9 mouse cellular contexts compared by ENCODE assay signal in the genomic region with DNA sequence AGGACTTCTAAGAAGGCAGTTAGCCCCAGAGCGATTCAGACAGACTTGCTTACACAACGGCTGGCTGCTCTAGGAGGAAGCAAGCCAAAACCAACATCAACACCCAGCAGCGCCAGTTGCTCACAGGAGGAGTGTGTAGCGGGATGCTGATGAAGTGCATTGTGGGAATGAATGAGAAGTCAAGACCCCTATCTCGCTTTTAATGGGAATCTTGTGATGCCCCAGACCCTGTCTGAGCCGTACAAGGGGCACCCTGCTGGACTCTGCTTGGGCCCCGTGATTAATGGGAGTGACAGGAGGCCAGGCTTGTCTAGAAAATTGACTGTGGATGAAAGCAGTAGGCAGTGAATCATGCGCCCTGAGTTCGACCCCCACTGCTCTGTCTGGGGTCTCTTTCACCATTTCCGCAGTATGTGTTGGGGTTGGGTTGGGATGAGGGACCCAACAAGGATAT. TPM values are rescaled to one million over a fixed set of nuclear protein-coding genes. Genes with fewer than 3 reads are reported as not detected.
DNase-seq lines count a peak whose midpoint lies in the region; ATAC-seq and TF ChIP-seq lines count a peak whose summit lies in the region.
"Had no signal": no experiment of that assay in that cellular context is flagged by ENCODE, and none has a peak within 500 bp of the region (broad histone marks: within the 10 kb centered on the region; RNA-seq: fewer than 3 reads in every experiment).

No protein-coding gene starts in this region.

- H3K27me3 ChIP-seq in hindbrain, embryonic 13.5 days, result no peaks in the 10 kb centered on the region
- H3K27me3 ChIP-seq in stomach, postnatal 0 days (ENCODE audit: control insufficient read depth, insufficient read depth, low read length), result no peaks in the 10 kb centered on the region
- H3K27me3 ChIP-seq: liver, embryonic 13.5 days had no signal

- H3K9me3 ChIP-seq in hindbrain, embryonic 13.5 days, result no peaks in the 10 kb centered on the region
- no peaks in the 10 kb centered on the region for H3K9me3 ChIP-seq in stomach, postnatal 0 days (ENCODE audit: control insufficient read depth, low read length)
- H3K9me3 ChIP-seq: liver, embryonic 13.5 days had no signal

- H3K9ac ChIP-seq in hindbrain, embryonic 13.5 days, result no peak overlapping the region
- no peak overlapping the region for H3K9ac ChIP-seq in stomach, postnatal 0 days (ENCODE audit: low read length)
- H3K9ac ChIP-seq: liver, embryonic 13.5 days had no signal

- TF ChIP-seq CTCF in stomach, postnatal 0 days (IDR thresholded peaks at IDR 0.05; ENCODE audit: low read depth), result 0 out of 2 replicates have a peak, but pooled peaks have one; percentile 1

- peak; percentile 75 for ATAC-seq in hindbrain, embryonic 13.5 days (ENCODE audit: low FRiP score)
- ATAC-seq in megakaryocyte progenitor cell, adult 5-6 weeks (replicated peaks; ENCODE audit: poor library complexity), result peak; percentile 70
- ATAC-seq in stomach, postnatal 0 days (ENCODE audit: low FRiP score, low TSS enrichment), result peak; percentile 65; the same call in 1 of the 2 replicates

- H3K4me1 ChIP-seq in hindbrain, embryonic 13.5 days (replicated peaks), result peaks cover 29% of the 10 kb centered on the region
- peaks cover 3% of the 10 kb centered on the region; the same call in 1 of the 2 replicates for H3K4me1 ChIP-seq in stomach, postnatal 0 days (replicated peaks; ENCODE audit: control insufficient read depth, insufficient read depth)

- TF ChIP-seq EP300 in stomach, postnatal 0 days (optimal IDR thresholded peaks at IDR 0.05), result no peak

- H3K4me2 ChIP-seq in hindbrain, embryonic 13.5 days, result peak overlapping the region; percentile 25; the same call in 1 of the 2 replicates
- no peak overlapping the region for H3K4me2 ChIP-seq in stomach, postnatal 0 days (replicated peaks; ENCODE audit: low read depth)
- H3K4me2 ChIP-seq: liver, embryonic 13.5 days had no signal

- peak; percentile 69 for DNase-seq in adrenal gland, postnatal 10 days
- DNase-seq in embryo, embryonic 10 days (ENCODE audit: low spot score), result peak; percentile 54
- DNase-seq in gastrocnemius, adult 8-10 months (ENCODE audit: low spot score in 2 of 2), result peak; percentile 22 to 49
- DNase-seq in left cerebral cortex, adult 11 months (ENCODE audit: low spot score), result peak; percentile 21
- peak; percentile 24 for DNase-seq in stomach, postnatal 0 days (ENCODE audit: low spot score)
- no peak for DNase-seq in spleen, postnatal 36 days (ENCODE audit: low spot score in 2 of 2)
- DNase-seq: liver, embryonic 13.5 days had no signal

- H3K4me3 ChIP-seq in hindbrain, embryonic 13.5 days, result no peak overlapping the region
- H3K4me3 ChIP-seq in stomach, postnatal 0 days (ENCODE audit: low read depth, low read length), result no peak overlapping the region
- H3K4me3 ChIP-seq: liver, embryonic 13.5 days had no signal

- WGBS in hindbrain, embryonic 13.5 days, result 41% methylated on average over 10 of the region's 10 CpGs
- 41% methylated on average over 10 of the region's 10 CpGs for WGBS in stomach, postnatal 0 days

- no peaks in the 10 kb centered on the region for H3K36me3 ChIP-seq in hindbrain, embryonic 13.5 days
- H3K36me3 ChIP-seq in stomach, postnatal 0 days (ENCODE audit: control insufficient read depth, insufficient read depth, low read length), result no peaks in the 10 kb centered on the region
- H3K36me3 ChIP-seq: liver, embryonic 13.5 days had no signal

- peak overlapping the region; percentile 40; the same call in 1 of the 2 replicates for H3K27ac ChIP-seq in hindbrain, embryonic 13.5 days
- peak overlapping the region; percentile 25; the same call in 1 of the 2 replicates for H3K27ac ChIP-seq in stomach, postnatal 0 days (replicated peaks)
- H3K27ac ChIP-seq: liver, embryonic 13.5 days had no signal

RNA-seq across cellular contexts. Expression of gene 4930558K02Rik, which starts 58.6 kb away (rescaled TPM):
- total RNA-seq in adrenal gland, postnatal 10 days (2021), result not detected
- total RNA-seq in gastrocnemius, adult 8-10 months (2022), result not detected
- not detected in 2 replicates for polyA plus RNA-seq in hindbrain, embryonic 13.5 days (2015; fragmentation: Nextera tagmentation; extraction: Ambion mirVana)
- 0.39 TPM in 1 of 2 replicates, not detected in the other for total RNA-seq in megakaryocyte progenitor cell, adult 5-6 weeks (2015)
- total RNA-seq in megakaryocyte progenitor cell, adult 5-6 weeks (2017), result not detected in 2 replicates
- not detected in 2 replicates for polyA plus RNA-seq in stomach, postnatal 0 days (2015; fragmentation: Nextera tagmentation; extraction: Ambion mirVana)
- polyA plus RNA-seq: liver, embryonic 13.5 days had no signal

Comparison
In these comparisons a context has a peak if more than half of its experiments do, and no peak if none do; other contexts are left out.
1. DNase-seq: peak in adrenal gland, postnatal 10 days (single experiment), embryo, embryonic 10 days (single experiment), gastrocnemius, adult 8-10 months (2 of 2), left cerebral cortex, adult 11 months (single experiment) and stomach, postnatal 0 days (single experiment); none in spleen, postnatal 36 days (0 of 2).
2. Peak in every context shown above with its lines, with median percentiles within 50 percentile points of each other: ATAC-seq.